Mouse (Mus musculus) embryonic fibroblast, embryonic 13.5 days (primary cell): ENCODE measurements around the gene Abcf2.

Experiments used
- CTCF ChIP-seq: IDR thresholded peaks from 2 replicates; pipeline ENCODE4 v1.5.1; 2011; ENCODE audit warnings: mild to moderate bottlenecking, control low read depth, low read length, moderate library complexity, borderline replicate concordance; ENCODE audit not compliant: insufficient read depth
- POLR2A ChIP-seq: IDR thresholded peaks from 2 replicates; pipeline ENCODE4 v1.6.1; 2011; ENCODE audit warnings: low read depth, mild to moderate bottlenecking, control low read depth, low read length, moderate library complexity

DNA sequence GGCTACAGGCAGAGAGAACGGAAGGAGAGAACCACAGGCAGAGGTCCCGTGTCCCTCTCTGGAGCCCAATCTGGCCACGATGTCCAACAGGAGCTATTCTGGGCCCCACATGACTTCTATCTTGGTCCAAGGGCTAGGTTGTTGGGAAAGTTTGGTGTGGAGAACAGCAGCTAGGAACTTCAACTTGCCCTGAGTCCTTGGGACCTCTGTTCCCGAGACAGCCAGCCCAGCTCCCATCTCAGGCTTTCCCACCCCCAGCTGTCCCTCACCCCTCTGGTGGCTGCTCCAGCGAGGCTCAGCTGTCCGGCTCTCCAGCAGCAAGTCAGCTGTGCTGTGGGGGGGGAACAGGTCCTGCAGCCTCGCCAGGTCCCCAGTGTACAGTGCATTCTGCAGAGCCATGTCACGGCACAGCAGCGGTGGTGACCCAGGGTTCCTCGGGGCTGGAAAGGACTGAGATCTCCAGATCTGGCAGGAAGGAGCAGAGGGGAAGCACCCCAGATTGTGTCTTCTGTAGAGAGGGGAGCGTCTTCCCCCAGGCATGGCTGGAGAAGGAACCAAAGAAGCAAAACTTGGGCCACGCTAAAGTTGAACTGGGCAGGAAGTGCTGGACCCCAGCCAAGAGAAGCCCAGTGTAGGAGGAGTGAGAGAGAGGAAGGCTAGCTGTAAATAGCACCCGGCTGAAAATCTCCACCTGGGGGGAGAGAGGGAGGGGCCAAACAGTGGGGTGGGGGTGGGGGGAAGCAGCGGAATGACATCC, 36.7 kb downstream of the Abcf2 start, which contains the start of gene Asb10:
- TF ChIP-seq CTCF (no peak), POLR2A (no peak)
